Mouse (Mus musculus) spleen, postnatal 10 days (tissue): ENCODE results near the gene Slc16a11.

Experiments used
- DNase-seq, 2 experiments: peaks; one replicate each; pipeline ENCODE4 v3.0.0; 2021 to 2022; ENCODE audit warnings: low spot score in 2 of 2

The Slc16a11 gene

GRCm38 (mm10) chr11:70251853-70252252 lies 39.3 kb downstream of the Slc16a11 start:
- DNase-seq: no peak

GRCm38 (mm10) chr11:70254337-70254736 lies 41.8 kb downstream of the Slc16a11 start:
- DNase-seq: no peak

GRCm38 (mm10) chr11:70254931-70255531 lies 42.5 kb downstream of the Slc16a11 start, which contains the start of gene Alox12:
Alox12 (minus strand) TSS chr11:70255353.
- DNase-seq: no peak

GRCm38 (mm10) chr11:70259035-70259434 lies 46.5 kb downstream of the Slc16a11 start:
- no peak for DNase-seq

- DNase-seq: no peak
Measured at GRCm38 (mm10) chr11:70265252-70265651, 52.7 kb downstream of the Slc16a11 start.

- DNase-seq: no peak
Measured at GRCm38 (mm10) chr11:70265819-70266218, 53.3 kb downstream of the Slc16a11 start.
